Mouse (Mus musculus) left cerebral cortex, postnatal 4 days (tissue): Measurements from ENCODE around the gene Lrrc26. TPM values are rescaled to one million over a fixed set of nuclear protein-coding genes. Genes with fewer than 3 reads are reported as not detected.

Source experiments
- DNase-seq: peaks from one replicate; pipeline ENCODE4 v3.0.0-alpha.2; 2022
- intact Hi-C: fragments of 180-260 bp; cut with DNase I; formaldehyde crosslinking; loops from one replicate; pipeline ENCODE4 v1.15.1; 2025
- total RNA-seq, 2 experiments: library from RNA; stranded (reverse); gene quantifications; 2 replicates each; pipeline ENCODE4 v1.2.3; 2021

The Lrrc26 gene
- total RNA-seq, 2 experiments from 2014 or later = not detected

DNA sequence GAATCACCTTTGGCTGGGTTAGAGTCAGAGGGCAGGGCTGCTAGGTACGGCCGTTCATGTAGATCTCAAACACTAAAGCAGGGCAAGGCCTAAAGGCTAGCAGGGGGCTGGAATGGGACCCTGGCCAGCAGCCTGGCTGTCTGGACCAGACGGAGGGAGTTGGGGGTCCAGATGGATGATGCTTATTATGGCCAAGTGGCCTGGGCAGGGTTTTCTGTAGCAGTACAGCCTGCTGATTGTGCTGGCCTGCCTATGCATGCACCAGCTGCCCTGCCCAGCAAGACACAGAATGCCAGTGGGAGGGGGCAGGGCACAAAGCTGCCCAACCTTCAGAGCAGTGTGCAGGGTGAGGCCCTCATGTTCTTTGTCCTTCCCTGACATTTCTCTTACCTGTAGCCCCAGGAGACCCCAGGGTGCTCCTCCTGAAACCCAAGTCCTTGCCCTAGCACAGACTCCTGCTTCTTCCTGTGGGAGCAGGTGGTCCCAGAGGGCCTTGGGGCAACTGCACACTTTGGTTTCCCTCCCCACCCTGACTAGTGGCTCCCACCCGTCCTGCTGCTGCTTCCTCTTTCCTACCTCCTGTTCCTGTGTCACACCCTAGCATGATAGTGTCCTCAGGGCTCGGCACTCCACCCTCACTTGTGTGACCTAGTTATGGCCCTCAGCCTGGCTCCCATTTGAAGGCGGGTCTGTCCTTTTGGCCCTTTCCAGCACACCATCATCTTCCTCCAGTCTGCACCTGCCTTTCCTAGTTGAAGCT, 23.6 kb upstream of the Lrrc26 start:
- intact Hi-C loops = no loop called here
- DNase-seq = peak; percentile 95

DNA sequence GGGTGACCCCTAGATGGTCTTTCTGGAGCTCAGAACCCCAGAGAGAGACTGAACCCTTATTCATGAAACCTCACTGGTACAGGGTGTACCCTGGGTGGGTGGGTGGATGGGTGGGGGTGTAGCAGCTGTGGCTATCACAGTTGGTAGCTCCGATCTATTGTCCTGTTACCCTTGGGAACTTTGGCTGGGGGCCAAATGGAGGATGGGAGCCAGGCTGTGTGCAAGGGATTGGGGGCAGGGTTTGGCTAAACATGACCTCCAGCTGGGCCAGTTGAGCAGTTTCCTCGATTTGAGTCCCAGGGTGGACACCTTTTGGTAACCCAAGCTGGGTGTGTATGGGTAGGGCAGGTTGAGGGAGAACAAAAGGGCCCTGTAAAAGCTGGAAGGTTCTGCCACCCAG, 23.0 kb upstream of the Lrrc26 start:
- peak; percentile 87 for DNase-seq
- intact Hi-C loops = no loop called here

DNA sequence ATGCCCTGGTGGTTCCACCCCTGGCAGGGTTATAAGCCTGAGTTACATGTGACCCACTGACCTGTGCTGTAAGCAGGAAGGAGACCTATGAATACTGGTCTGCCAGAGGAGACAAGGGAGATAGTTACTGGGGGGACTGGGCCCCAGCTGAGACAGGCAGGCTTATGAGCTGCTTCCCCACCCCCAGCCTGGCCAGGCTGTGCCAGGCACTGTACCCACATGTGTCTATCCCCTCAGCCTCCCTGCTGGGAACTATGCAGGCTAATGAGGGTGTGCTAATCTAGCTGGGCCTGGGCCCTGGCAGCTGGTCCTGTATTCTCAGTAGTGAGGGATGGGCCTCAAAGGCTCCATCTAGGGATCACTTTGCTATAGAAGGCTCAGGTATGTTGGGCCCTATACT, 22.5 kb upstream of the Lrrc26 start:
- DNase-seq = peak; percentile 80

DNA sequence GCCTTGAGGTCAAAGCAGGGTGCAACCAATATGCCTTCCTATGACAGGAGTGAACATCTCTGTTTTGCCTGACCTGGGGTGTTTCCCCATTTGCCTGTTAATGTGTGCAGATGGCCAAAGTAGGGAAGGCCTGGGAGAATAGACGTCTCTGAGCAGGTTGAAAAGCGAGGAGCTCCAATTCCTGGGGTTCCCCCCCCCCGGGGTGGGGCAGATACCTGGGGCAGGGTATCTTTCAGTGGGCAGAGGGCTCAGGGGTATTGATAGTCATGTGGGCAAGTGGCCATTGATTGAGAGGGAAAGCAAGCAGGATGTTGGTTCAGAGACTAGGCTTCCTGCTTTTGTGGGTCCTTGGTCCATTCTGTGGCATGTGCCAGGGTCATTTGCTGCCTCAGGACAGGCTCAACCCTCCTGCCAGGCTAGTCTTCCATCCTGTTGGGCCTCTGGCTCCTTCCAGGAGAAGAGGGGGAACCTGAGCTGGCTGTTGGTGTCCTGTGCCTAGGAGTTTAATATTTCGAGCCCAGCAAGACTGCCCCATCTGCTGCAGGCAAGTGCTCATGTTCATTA, 21.9 kb upstream of the Lrrc26 start:
- intact Hi-C loops = no loop called here
- no peak for DNase-seq

More for the DNA sequence above, 22.5 kb upstream of the Lrrc26 start:
- intact Hi-C loops = no loop called here

GRCm38 (mm10) chr2:25271827-25272511, 17.7 kb upstream of the Lrrc26 start, which contains the start of the genes Ssna1 and Anapc2:
TSS of gene Ssna1 (minus strand) at chr2:25272438.
TSS of gene Anapc2 (plus strand) at chr2:25272478.
- peak; percentile 98 for DNase-seq
- intact Hi-C loops = no loop called here

- intact Hi-C loops = no loop called here
- DNase-seq = no peak
Observed at GRCm38 (mm10) chr2:25272515-25272914, 17.2 kb upstream of the Lrrc26 start.

- DNase-seq = no peak
- intact Hi-C loops = no loop called here
Observed at GRCm38 (mm10) chr2:25273010-25273409, 16.7 kb upstream of the Lrrc26 start.

GRCm38 (mm10) chr2:25278928-25279882, 10.5 kb upstream of the Lrrc26 start:
- DNase-seq = peak; percentile 92
- intact Hi-C loops = no loop called here

DNA sequence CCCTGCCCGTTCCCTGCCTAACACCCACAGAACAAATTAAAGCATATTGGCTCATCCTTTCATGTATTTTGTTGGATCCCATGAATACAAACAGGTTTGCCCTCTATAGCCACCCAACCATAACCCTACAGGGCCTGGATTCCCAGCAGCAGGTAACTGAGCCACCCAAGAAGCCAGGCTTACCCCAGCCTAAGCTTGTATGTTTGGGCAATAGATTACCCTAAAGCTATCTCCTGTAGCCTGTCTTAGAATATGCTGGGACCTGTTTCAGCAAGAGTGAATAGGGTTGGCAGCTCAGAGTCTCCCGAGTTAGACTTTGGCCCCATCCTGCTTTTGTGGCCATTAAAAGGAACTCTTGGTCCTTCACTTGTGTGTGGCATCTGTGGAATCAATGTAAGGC, 4.2 kb upstream of the Lrrc26 start:
- intact Hi-C loops = no loop called here
- DNase-seq = no peak

DNA sequence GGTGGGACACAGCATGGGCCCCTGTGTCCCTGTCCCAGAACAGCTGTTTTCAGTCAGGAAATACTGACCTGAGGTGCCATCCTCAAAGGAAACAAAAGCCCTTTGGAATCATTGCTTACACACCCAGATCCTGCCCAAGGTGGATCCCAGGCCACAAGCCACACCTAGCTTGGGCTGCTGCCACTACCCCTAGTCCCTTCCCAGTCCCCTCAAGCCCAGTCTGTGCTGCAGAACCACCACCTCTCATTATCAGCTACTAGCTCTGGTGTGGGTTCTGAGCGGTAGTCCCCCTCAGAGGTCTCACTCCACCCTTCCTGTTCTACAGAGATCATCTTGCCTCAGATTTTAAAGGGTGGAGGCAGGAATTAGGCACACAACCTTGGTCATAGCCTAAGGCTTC, 3.4 kb upstream of the Lrrc26 start:
- intact Hi-C loops = no loop called here
- DNase-seq = no peak

DNA sequence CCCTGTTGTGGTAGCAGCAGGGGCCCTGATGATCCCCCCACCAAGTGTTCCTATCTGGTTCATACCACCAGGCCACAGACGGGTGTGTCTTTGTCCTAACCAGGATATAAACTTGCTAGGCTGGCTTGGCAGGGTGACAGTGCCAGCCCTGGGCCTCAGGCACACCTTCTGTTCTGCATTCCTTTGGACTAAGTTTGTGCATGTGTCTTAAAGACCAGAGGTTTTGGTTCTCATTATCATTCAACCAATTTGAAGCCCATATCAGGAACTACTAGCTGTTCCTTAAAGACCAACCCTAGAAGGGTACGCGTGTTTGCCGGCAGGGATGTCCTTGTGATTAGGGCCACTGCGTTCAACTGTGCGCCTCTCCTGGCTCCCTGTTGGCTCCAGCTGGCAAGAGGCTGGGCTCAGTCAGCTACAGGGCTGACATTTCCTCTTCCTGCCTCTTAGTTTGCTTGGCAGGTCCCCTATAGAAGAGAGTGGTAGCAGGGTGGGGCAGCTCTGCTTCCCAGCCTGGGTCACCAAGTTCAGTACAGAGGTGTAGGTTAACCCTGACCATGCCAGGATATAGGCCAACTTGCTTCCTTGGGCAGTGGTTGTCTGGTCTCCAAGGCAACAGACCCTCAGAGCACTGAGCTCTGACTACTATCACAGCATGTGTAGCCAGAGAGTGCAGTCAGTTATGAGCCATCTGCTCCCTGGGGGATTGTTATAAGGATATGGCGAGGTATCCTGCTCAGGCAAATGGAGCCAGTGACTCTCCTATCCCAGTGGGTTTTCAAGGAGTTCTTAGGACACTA, 2.7 kb upstream of the Lrrc26 start:
- intact Hi-C loops = no loop called here
- no peak for DNase-seq

DNA sequence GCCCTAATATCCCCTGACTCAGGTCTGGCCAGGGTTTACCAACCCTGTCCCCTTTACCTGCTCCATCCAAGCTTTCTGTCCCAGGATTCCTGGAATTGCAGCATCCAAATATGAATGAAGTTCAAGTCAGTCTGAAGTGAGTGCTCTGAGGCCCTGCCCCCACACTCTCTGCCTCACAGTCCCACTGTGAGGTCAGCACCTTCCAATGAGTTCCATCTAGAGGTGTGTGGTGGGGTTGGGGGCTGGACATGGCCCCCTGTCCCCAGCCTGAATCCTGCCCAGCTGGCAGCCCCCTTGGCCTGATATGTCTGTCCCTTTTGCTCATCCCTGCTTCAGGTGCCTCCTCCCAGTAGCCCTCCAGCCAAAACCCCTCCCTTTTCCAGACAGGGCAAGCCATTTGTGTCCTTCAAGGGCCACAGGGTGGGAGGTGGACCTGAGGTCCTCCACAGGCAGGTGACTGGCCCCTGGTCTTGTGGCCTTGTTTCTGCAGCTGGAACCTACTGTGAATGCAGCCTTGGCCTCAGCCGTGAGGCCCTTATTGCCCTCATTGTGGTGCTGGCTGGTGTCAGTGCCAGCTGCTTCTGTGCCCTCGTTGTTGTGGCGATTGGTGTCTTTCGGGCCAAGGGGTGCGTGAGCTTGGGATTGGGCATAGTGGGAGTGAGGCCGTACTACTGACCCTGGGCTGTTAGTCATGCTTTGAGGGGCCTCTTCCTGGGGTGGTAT, 1.6 kb upstream of the Lrrc26 start, which contains the start of gene Tmem210:
Gene Tmem210 (plus strand): TSS at position 219 of the 723 bp plus-strand sequence.
- no peak for DNase-seq
- intact Hi-C loops = no loop called here

DNA sequence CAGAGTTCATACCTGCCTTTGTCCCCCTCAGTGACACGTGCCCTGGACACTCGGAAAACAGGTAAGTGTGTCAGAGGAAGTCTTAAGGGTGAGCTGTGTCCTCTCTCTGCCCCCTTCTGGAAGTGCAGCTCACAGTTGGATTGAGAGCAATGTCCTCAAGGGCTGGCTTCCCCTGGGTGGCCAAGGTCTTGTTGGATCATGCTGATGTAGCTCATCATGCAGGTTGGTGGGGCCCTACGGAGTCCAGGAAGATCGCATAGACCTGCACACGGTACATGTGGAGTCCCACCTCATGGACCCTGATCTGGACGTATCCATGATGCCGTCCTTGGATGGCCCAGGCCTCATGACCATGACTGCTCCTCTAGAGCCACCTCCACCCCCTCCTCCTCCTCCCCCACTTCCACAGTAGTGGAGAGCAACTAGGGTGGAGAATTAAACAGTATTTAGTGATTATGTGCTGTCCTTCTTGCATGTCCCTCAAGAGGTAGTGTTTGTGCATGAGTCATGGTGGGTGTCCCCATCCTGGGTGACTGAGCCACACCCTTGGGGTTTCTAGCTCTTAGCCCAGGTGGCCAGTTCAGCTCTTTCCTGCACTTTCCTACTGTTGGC, 875 bp upstream of the Lrrc26 start:
- DNase-seq = no peak
- intact Hi-C loops = no loop called here

- DNase-seq = peak; percentile 55
- intact Hi-C loops = no loop called here
Observed at GRCm38 (mm10) chr2:25290101-25290815, 543 bp downstream of the Lrrc26 start.

GRCm38 (mm10) chr2:25290816-25291130, 1.1 kb downstream of the Lrrc26 start:
- peak; percentile 59 for DNase-seq
- intact Hi-C loops = no loop called here

DNA sequence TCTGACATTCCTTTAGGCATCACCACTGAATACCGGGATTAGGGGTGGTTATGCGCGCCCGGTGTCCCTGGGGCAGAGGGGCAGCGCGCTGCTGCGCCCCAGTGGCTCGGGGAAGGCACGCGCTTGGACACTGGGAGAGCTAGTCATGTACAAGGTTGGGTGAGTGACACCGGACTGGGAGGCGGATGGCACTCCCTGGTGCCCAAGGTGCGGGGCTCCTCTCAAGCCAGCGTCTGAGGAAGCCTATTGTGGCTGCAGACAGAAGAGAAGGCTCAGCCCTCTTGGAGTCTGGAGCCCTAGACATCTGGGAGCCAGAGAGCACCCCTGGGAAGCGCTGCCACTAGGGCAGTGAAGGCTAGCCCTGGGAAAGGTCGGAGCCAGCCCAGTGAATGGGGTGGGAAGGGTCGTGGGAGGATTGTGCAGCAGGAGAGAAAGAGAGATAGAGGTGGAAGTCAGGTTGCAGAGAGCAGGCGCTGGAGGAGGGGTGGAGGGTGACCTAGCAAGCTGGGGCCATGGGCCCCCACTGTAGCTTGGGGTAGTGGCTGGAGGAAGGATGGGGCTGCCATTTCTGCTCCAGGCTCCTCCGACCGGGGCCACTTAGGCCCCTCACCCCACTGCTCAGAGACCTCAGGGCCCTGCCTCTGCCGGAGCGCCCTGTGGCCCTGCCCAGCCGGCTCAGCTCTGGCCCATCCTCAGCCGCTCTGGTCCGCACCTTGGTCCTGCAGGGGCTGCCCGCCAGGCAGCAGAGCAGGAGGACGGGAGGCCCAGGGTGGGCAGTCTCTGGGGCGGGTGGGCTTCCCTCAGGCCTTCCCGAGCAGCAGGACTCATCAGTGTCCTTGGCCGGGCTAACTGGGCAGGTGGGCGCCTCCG, 1.7 kb downstream of the Lrrc26 start:
- DNase-seq = no peak

DNA sequence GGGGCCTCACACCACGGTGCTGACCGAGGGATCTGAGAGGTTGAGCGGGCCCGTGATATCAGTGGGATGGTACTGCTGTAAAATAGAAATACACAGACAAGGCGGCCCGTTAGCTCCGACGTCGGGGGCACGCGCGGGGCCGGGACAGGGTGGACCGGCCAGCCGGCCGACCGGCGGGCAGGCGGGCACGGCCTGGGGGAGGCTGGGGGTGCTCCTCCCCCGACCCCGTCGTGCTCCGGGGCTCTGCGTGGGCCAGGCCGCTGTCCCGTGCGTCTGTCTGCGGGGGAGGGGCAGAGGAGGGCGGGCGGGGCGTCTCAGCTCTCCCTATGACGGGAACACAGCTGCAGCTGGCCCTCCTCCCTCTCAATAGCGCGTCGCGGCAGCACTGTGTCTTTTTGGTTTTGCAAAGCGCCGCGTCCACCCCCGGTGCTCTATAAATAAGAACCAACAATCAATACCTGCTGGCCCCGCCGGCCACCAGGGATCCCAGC, 2.4 kb downstream of the Lrrc26 start:
- intact Hi-C loops = no loop called here
- DNase-seq = no peak

More for the DNA sequence above, 1.7 kb downstream of the Lrrc26 start:
- intact Hi-C loops = no loop called here
